Mouse (Mus musculus) pancreas, adult 10 weeks (tissue): Measurements from ENCODE around the gene Hormad2. TPM values are rescaled to one million over a fixed set of nuclear protein-coding genes. Genes with fewer than 3 reads are reported as not detected.

Experiments
- polyA plus RNA-seq: library from polyadenylated mRNA; stranded (reverse); fragments of 350-450 nt; fragmentation: Illumina TruSeq; extraction: RNeasy Lipid Tissue Mini Kit (QIAGEN cat#74804); gene quantifications from one replicate; pipeline ENCODE4 v1.2.3, GENCODE M21; 2015; ENCODE audit warnings: low read depth, low replicate concordance; ENCODE audit not compliant: insufficient read depth

The Hormad2 gene
- polyA plus RNA-seq, result not detected

GRCm38 (mm10) chr11:4440978-4441377 is at the start of gene Hormad2:
TSS of gene Hormad2 (minus strand) at chr11:4441105.

Other genes with a start within 250 kb of the Hormad2 start
- gene Castor1, start 222.9 kb downstream of the Hormad2 start, polyA plus RNA-seq, result 1.9 TPM
- gene Osm, start 204.7 kb downstream of the Hormad2 start, polyA plus RNA-seq, result not detected
- 0.41 TPM for gene Lif, start 183.5 kb downstream of the Hormad2 start, polyA plus RNA-seq
- 8.3 TPM for gene Mtmr3, start 153.8 kb upstream of the Hormad2 start, polyA plus RNA-seq
- gene Gm11032, start 179.0 kb upstream of the Hormad2 start, polyA plus RNA-seq, result not detected
- 7.0 TPM for gene Ascc2, start 196.6 kb upstream of the Hormad2 start, polyA plus RNA-seq